Mouse (Mus musculus) cortical plate, adult 2 months (tissue): ENCODE measurements around the gene Il18bp. TPM values are rescaled to one million over a fixed set of nuclear protein-coding genes. Genes with fewer than 3 reads are reported as not detected.

Experiments used
- H3K27ac ChIP-seq: fragments of 200-500 bp; 2 replicates; pipeline ENCODE4 v1.5.1; 2012; ENCODE audit warnings: low read length, control low read depth, inconsistent platforms; ENCODE audit not compliant: insufficient read depth
- H3K4me1 ChIP-seq: fragments of 200-500 bp; 2 replicates; pipeline ENCODE4 v1.6.1; 2011; ENCODE audit warnings: low read length; ENCODE audit not compliant: control insufficient read depth, insufficient read depth
- H3K4me3 ChIP-seq: fragments of 200-500 bp; 2 replicates; pipeline ENCODE4 v1.5.1; 2011; ENCODE audit warnings: mild to moderate bottlenecking, low read length, control low read depth; ENCODE audit not compliant: insufficient read depth
- CTCF ChIP-seq: fragments of 200-500 bp; IDR thresholded peaks from 2 replicates; pipeline ENCODE4 v1.5.1; 2011; ENCODE audit warnings: mild to moderate bottlenecking, control low read depth, low read length; ENCODE audit not compliant: insufficient read depth; ENCODE audit errors: extremely low read depth
- POLR2A ChIP-seq: fragments of 200-500 bp; IDR thresholded peaks from 2 replicates; pipeline ENCODE4 v1.6.1; 2011; ENCODE audit warnings: mild to moderate bottlenecking, low read length, control low read depth; ENCODE audit not compliant: insufficient read depth; ENCODE audit errors: extremely low read depth
- polyA plus RNA-seq: library from polyadenylated mRNA; depleted of rRNA; stranded (reverse); fragments of >200 nt; gene quantifications from 2 replicates; pipeline ENCODE4 v1.2.3, GENCODE M21; 2012; rRNA removed

The Il18bp gene
- polyA plus RNA-seq, 1 experiment, result 11.8 TPM

- Histone ChIP-seq H3K27ac (no peak overlapping the region), H3K4me1 (peaks cover 4% of the 10 kb centered on the region; the same call in 1 of the 2 replicates)
Observed at GRCm38 (mm10) chr7:101973730-101974129, 44.8 kb downstream of the Il18bp start.

GRCm38 (mm10) chr7:101971721-101972120 lies 46.8 kb downstream of the Il18bp start:
- H3K4me3 ChIP-seq, result no peak overlapping the region; the same call in 1 of the 2 replicates
- TF ChIP-seq CTCF (no peak), POLR2A (no peak)
- H3K27ac ChIP-seq, result peak overlapping the region; percentile 73; the same call in 1 of the 2 replicates
- peaks cover 4% of the 10 kb centered on the region; the same call in 1 of the 2 replicates for H3K4me1 ChIP-seq

More at GRCm38 (mm10) chr7:101973730-101974129, 44.8 kb downstream of the Il18bp start:
- no peak overlapping the region for H3K4me3 ChIP-seq
- TF ChIP-seq CTCF, result no peak

- TF ChIP-seq CTCF (no peak), POLR2A (0 out of 2 replicates have a peak, but pooled peaks have one; percentile 14)
- peak overlapping the region; percentile 74 for H3K4me3 ChIP-seq
- H3K4me1 ChIP-seq, result peaks cover 4% of the 10 kb centered on the region; the same call in 1 of the 2 replicates
- peak overlapping the region; percentile 73 for H3K27ac ChIP-seq
Observed at GRCm38 (mm10) chr7:101970821-101971461, 47.5 kb downstream of the Il18bp start.

DNA sequence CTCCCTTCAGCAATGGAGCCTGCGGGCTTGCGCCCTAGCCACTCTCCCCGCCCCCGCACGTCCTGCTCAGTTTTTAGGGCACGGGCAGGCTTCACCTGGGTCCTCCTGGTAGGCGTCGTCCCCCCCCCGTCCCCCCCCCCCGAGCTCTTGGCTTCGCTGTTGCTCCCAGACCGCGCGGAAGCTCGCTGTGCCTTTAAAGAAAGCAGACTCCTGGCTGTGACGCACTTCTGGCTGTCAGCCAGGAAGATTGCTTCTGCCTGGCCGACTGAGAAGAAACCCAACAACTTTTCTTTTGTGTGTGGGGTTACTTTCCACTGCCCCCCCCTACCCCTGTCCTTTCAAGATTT lies 48.1 kb downstream of the Il18bp start:
- peak overlapping the region; percentile 92 for H3K27ac ChIP-seq
- peak overlapping the region; percentile 74 for H3K4me3 ChIP-seq
- TF ChIP-seq POLR2A (peak; percentile 53; the same call in 1 of the 2 replicates), CTCF (no peak)
- peaks cover 4% of the 10 kb centered on the region; the same call in 1 of the 2 replicates for H3K4me1 ChIP-seq

GRCm38 (mm10) chr7:101969694-101970428 lies 48.6 kb downstream of the Il18bp start:
- Histone ChIP-seq H3K27ac (peak overlapping the region; percentile 92), H3K4me3 (peak overlapping the region; percentile 74), H3K4me1 (peaks cover 2% of the 10 kb centered on the region; the same call in 1 of the 2 replicates)
- TF ChIP-seq CTCF, result no peak
- TF ChIP-seq POLR2A, result no peak

- Histone ChIP-seq H3K27ac (no peak overlapping the region), H3K4me3 (no peak overlapping the region), H3K4me1 (no peaks in the 10 kb centered on the region)
- TF ChIP-seq CTCF (no peak), POLR2A (no peak)
Observed at GRCm38 (mm10) chr7:101968751-101969150, 49.7 kb downstream of the Il18bp start.

- H3K27ac ChIP-seq, result no peak overlapping the region
- TF ChIP-seq POLR2A, result no peak
- no peak for TF ChIP-seq CTCF
- no peaks in the 10 kb centered on the region for H3K4me1 ChIP-seq
- no peak overlapping the region for H3K4me3 ChIP-seq
Observed at GRCm38 (mm10) chr7:101967256-101967655, 51.2 kb downstream of the Il18bp start.

DNA sequence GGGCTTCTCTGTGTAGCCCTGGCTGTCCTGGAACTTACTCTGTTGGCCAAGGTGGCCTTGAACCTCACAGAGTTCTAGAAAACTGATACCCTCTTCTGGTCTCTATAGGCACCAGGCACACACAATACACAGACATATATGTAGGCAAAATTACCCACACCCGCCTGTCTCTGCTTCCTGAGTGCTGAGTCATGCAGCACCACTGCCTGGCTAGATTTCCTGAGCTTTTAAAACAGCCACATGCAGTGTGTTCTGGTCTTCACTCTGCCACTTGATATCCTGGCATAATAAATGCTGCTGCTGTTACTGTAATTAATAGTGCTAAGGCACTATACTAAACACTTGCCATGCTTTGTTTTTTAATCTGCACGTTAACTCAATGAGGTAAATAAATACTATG lies 52.9 kb downstream of the Il18bp start:
- no peak overlapping the region for H3K27ac ChIP-seq
- no peaks in the 10 kb centered on the region for H3K4me1 ChIP-seq
- H3K4me3 ChIP-seq, result no peak overlapping the region
- TF ChIP-seq CTCF, result no peak
- no peak for TF ChIP-seq POLR2A

Other genes with a start within 250 kb of the Il18bp start
- gene Phox2a, start 200.4 kb downstream of the Il18bp start, polyA plus RNA-seq, result not detected in 2 replicates
- 36.5 and 40.7 TPM in 2 replicates for gene Inppl1, start 180.5 kb downstream of the Il18bp start, polyA plus RNA-seq
- gene Folr2, start 161.5 kb downstream of the Il18bp start, polyA plus RNA-seq, result 1.1 and 2.1 TPM in 2 replicates
- 60.3 and 63.5 TPM in 2 replicates for gene Anapc15, start 155.0 kb downstream of the Il18bp start, polyA plus RNA-seq
- 0.81 and 1.5 TPM in 2 replicates for gene Folr1, start 147.9 kb downstream of the Il18bp start, polyA plus RNA-seq
- gene Lamtor1, start 112.8 kb downstream of the Il18bp start, polyA plus RNA-seq, result 199 and 213 TPM in 2 replicates
- gene Tomt, start 112.3 kb downstream of the Il18bp start, polyA plus RNA-seq, result 0.15 and 0.19 TPM in 2 replicates
- gene Lrrc51, start 84.8 kb downstream of the Il18bp start, polyA plus RNA-seq, result 11.8 and 12.6 TPM in 2 replicates
- gene Numa1, start 84.6 kb downstream of the Il18bp start, polyA plus RNA-seq, result 51.6 and 54.9 TPM in 2 replicates
- 55.9 and 59.4 TPM in 2 replicates for gene Rnf121, start 46.8 kb upstream of the Il18bp start, polyA plus RNA-seq
- gene Xndc1, start 46.8 kb upstream of the Il18bp start, polyA plus RNA-seq, result 38.4 and 43.8 TPM in 2 replicates
- gene Xntrpc, start 47.0 kb upstream of the Il18bp start, polyA plus RNA-seq, result 1.9 and 2.8 TPM in 2 replicates
- 0.53 and 2.0 TPM in 2 replicates for gene Trpc2, start 64.4 kb upstream of the Il18bp start, polyA plus RNA-seq
- gene Art1, start 83.1 kb upstream of the Il18bp start, polyA plus RNA-seq, result 0.23 TPM in 1 of 2 replicates, not detected in the other
- gene Art5, start 90.8 kb upstream of the Il18bp start, polyA plus RNA-seq, result not detected in 2 replicates
- 0.04 TPM in 1 of 2 replicates, not detected in the other for gene Chrna10, start 98.1 kb upstream of the Il18bp start, polyA plus RNA-seq
- gene Nup98, start 191.5 kb upstream of the Il18bp start, polyA plus RNA-seq, result 16.2 and 17.1 TPM in 2 replicates
- 29.1 and 29.9 TPM in 2 replicates for gene Pgap2, start 191.5 kb upstream of the Il18bp start, polyA plus RNA-seq
- 50.9 and 55.1 TPM in 2 replicates for gene Rhog, start 237.4 kb upstream of the Il18bp start, polyA plus RNA-seq
- gene Stim1, start 249.1 kb upstream of the Il18bp start, polyA plus RNA-seq, result 75.4 and 75.7 TPM in 2 replicates